Mouse (Mus musculus) heart, postnatal 0 days (tissue): ENCODE measurements around the gene Zfp541. TPM values are rescaled to one million over a fixed set of nuclear protein-coding genes. Genes with fewer than 3 reads are reported as not detected.

Experiments used
- ATAC-seq: fragments of 200-750 bp; cut with Nextera tagmentation; 2 replicates; pipeline ENCODE4 v1.8.0; 2017; ENCODE audit warnings: low read depth, moderate number of reproducible peaks, moderate library complexity; ENCODE audit not compliant: insufficient read depth
- DNase-seq: peaks from one replicate; pipeline ENCODE4 v3.0.0-alpha.2; 2016; ENCODE audit warnings: low spot score
- H3K27ac ChIP-seq: fragments of 300-500 bp; sonication (generic); 2 replicates; pipeline ENCODE4 v1.5.1; 2014; ENCODE audit warnings: low read depth, mild to moderate bottlenecking
- H3K27me3 ChIP-seq: fragments of 300-500 bp; sonication (generic); 2 replicates; pipeline ENCODE4 v1.6.1; 2014; ENCODE audit warnings: low read length, mixed read lengths; ENCODE audit not compliant: control insufficient read depth, insufficient read depth
- H3K36me3 ChIP-seq: fragments of 300-500 bp; sonication (generic); replicated peaks from 2 replicates; pipeline ENCODE4 v1.6.1; 2014; ENCODE audit warnings: low read length, mixed read lengths; ENCODE audit not compliant: control insufficient read depth, insufficient read depth
- H3K4me1 ChIP-seq: fragments of 300-500 bp; sonication (generic); 2 replicates; pipeline ENCODE4 v1.6.1; 2014; ENCODE audit warnings: antibody characterized with exemption; ENCODE audit not compliant: control insufficient read depth, insufficient read depth
- H3K4me2 ChIP-seq: fragments of 300-500 bp; sonication (generic); 2 replicates; pipeline ENCODE4 v1.6.1; 2014; ENCODE audit warnings: low read depth, mild to moderate bottlenecking, low read length, moderate library complexity
- H3K4me3 ChIP-seq: fragments of 300-500 bp; sonication (generic); 2 replicates; pipeline ENCODE4 v1.5.1; 2014; ENCODE audit warnings: low read depth, low read length
- H3K9ac ChIP-seq: fragments of 300-500 bp; sonication (generic); replicated peaks from 2 replicates; pipeline ENCODE4 v1.6.1; 2014; ENCODE audit warnings: low read depth, low read length, mixed read lengths
- H3K9me3 ChIP-seq: fragments of 300-500 bp; sonication (generic); replicated peaks from 2 replicates; pipeline ENCODE4 v1.6.1; 2016; ENCODE audit warnings: low read length; ENCODE audit not compliant: control insufficient read depth
- CTCF ChIP-seq: IDR thresholded peaks from 2 replicates; pipeline ENCODE4 v1.5.1; 2016; ENCODE audit warnings: antibody characterized with exemption, control low read depth, low read depth
- EP300 ChIP-seq: IDR thresholded peaks from 2 replicates; pipeline ENCODE4 v1.6.1; 2016; ENCODE audit warnings: antibody characterized with exemption, low read depth
- WGBS: fragments of 180-500 bp; shearing (Covaris S2); extraction: QIAGEN DNeasy Blood & Tissue Kit; methylation state at CpG from one replicate; pipeline ENCODE4 v1.1.7; 2014; 5-methylcytosine and 5-hydroxymethylcytosine counted together
- polyA plus RNA-seq: library from polyadenylated mRNA; unstranded; fragments of >200 nt; fragmentation: Nextera tagmentation; extraction: Ambion mirVana; gene quantifications from 2 replicates; pipeline ENCODE4 v1.2.1, GENCODE M21; 2015
- total RNA-seq: library from RNA; depleted of rRNA; stranded (reverse); fragments of >200 nt; gene quantifications from 2 replicates; pipeline ENCODE4 v1.2.3, GENCODE M21; 2014; ENCODE audit warnings: low replicate concordance

The Zfp541 gene
- total and polyA plus RNA-seq, 2 experiments from 2014 or later: not detected

DNA sequence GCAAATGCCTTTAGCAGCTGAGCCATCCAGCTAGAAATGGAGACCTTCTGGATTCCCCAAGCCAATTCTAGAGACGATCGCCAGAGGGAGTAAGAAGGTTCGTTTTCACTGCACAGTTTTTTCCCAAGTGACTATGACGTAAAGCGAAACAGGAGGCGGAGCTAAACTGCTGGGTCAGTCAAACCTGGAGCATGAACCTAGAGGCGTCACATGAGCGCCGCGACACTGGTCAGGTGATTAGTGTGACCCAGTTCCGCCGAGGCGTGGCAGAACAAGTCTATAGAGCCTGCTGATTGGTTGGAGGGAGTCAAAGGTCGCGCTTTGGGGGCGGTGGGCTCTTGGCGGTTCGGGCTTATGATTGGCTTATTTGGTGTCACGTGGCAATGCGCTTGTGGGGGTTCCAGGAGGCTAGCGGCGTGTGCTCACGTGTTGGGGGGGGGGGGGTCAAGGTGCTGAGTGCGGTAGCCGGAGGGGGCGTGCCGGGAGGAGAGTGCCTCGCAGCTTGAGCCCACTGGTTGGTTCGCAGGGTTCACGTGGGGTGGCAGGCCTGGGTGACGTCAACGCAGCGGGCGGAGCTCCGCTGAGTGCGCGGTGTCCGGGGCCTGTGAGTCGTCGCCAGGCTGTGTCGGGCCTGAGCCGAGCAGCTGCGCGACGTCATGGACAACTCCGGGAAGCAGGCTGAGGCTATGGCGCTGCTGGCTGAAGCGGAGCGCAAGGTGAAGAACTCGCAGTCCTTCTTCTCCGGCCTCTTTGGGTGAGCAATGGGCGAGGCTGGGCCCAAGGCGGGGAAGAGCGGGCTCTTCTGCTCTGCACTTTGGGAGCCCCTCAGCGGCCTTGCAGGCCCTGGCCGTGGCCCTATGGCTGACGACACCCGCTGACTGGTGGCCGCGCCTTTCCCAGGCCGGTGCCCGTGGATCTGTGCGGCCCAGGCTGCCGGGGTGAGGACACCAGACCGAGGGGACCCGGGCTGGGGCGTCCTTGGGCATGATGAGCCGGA is 36.7 kb downstream of the Zfp541 start, which contains the start of gene Napa:
Gene Napa (plus strand): TSS at position 438 of the 997 bp plus-strand sequence.
- 0 out of 2 replicates have a peak, but pooled peaks cover 12% of the 10 kb centered on the region for H3K36me3 ChIP-seq
- under 1% methylated on average over 65 of the region's 68 CpGs for whole genome bisulfite sequencing
- H3K9me3 ChIP-seq: no peaks in the 10 kb centered on the region
- peak; percentile 96 for ATAC-seq
- peak within 1 kb of the TSS; percentile 95 for H3K9ac ChIP-seq
- peak within 1 kb of the TSS; percentile 87 for H3K4me2 ChIP-seq
- H3K4me3 ChIP-seq: peak within 1 kb of the TSS; percentile 65
- DNase-seq: peak; percentile 100
- H3K27me3 ChIP-seq: 0 out of 2 replicates have a peak, but pooled peaks cover 3% of the 10 kb centered on the region
- H3K4me1 ChIP-seq: peaks cover 13% of the 10 kb centered on the region
- TF ChIP-seq EP300: peak; percentile 82
- TF ChIP-seq CTCF: peak; percentile 76
- H3K27ac ChIP-seq: peak within 1 kb of the TSS; percentile 85

DNA sequence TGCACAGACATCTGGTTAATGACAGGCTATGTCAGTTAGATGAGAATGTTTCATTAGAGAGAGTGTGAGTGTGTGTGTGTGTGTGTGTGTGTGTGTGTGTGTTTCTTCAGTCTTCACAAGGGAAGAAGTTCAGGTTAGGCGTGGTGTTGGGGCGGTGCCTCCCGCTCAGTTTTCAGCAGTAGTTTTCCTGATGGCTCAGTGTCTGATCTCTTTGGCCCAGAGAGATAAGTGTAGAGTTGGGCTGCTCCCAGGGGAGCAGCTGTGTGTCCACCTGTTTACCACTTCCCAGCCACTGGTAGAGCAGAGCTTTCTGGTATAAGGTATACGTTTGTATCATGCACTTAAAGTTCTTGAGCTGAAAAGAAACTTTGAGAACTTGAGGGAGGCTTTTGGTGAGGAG is 38.3 kb downstream of the Zfp541 start:
- Histone ChIP-seq H3K9me3 (no peaks in the 10 kb centered on the region), H3K36me3 (0 out of 2 replicates have a peak, but pooled peaks cover 12% of the 10 kb centered on the region), H3K27ac (no peak overlapping the region), H3K9ac (peak overlapping the region; percentile 95), H3K4me1 (peaks cover 13% of the 10 kb centered on the region), H3K4me2 (peak overlapping the region; percentile 87), H3K27me3 (0 out of 2 replicates have a peak, but pooled peaks cover 3% of the 10 kb centered on the region), H3K4me3 (no peak overlapping the region)
- TF ChIP-seq CTCF: no peak
- 71% methylated on average over 4 of the region's 4 CpGs for WGBS
- DNase-seq: no peak
- no peak for ATAC-seq

DNA sequence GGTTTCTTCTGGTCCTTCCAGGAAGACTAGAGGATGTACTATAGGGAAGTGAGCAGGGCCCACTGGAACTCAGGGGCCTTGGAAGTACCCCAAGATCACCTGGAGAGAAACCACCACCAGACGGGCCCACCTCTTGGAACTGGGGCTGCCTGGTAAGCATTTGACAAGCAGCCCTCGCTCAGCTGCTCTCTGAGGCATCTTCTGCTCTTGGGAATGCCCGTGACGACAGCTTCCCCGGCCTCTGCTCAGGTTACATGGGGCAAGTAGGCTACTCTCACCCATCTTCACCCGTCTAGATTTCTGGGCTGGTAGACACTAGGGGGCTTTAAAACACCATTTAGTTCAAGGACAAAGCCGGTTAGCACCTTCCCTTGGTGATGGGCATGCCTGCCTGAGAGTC is 39.5 kb downstream of the Zfp541 start:
- Histone ChIP-seq H3K9ac (no peak overlapping the region), H3K4me3 (no peak overlapping the region)

DNA sequence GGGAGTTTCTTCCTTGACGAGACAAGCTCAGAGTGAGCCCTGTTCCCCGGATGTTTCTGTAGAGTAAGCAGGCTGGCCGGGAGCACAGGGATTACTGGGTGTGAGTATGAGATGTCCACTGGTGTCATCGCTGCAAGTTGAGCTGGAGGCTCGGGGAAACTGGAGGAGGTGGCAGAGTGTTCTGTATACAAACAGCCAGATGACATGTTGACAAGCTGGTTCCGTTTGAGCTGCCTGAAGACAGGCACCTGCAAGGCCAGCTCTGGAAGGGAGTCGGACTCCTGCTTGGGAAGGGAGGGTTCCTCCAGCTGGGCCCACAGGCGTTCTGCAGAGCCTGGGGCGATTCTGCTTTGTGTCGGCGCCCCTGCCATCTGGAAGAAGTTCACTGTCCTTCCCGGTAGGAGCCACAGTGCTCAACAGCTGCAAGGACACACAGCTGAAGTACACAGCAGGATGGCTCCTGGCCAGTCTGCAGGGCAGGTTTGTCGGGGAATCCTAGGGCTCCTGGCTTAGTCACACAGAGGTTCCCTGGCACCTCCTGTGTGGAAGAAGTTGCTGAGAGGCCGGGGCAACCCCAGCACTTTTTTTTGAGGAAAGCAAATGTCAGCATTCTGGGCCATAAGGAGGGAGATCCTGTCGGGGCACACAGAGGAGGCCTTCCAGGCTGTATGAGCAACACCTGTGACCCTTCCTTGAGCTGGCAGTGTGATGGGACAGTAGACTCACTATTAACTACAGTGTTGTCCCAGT is 40.3 kb downstream of the Zfp541 start:
- 65% methylated on average over 15 of the region's 15 CpGs for WGBS
- no peak overlapping the region for H3K4me2 ChIP-seq
- H3K36me3 ChIP-seq: 0 out of 2 replicates have a peak, but pooled peaks cover 12% of the 10 kb centered on the region
- H3K4me3 ChIP-seq: no peak overlapping the region
- H3K27me3 ChIP-seq: no peaks in the 10 kb centered on the region
- DNase-seq (no peak), ATAC-seq (no peak)
- H3K9ac ChIP-seq: no peak overlapping the region
- H3K27ac ChIP-seq: no peak overlapping the region
- TF ChIP-seq CTCF (no peak), EP300 (no peak)
- no peaks in the 10 kb centered on the region for H3K9me3 ChIP-seq
- peaks cover 13% of the 10 kb centered on the region for H3K4me1 ChIP-seq

More for the DNA sequence above, 39.5 kb downstream of the Zfp541 start:
- Histone ChIP-seq H3K9me3 (no peaks in the 10 kb centered on the region), H3K36me3 (0 out of 2 replicates have a peak, but pooled peaks cover 12% of the 10 kb centered on the region), H3K4me1 (peaks cover 13% of the 10 kb centered on the region), H3K4me2 (no peak overlapping the region), H3K27me3 (no peaks in the 10 kb centered on the region), H3K27ac (no peak overlapping the region)
- WGBS: 62% methylated on average over 7 of the region's 7 CpGs
- ATAC-seq: no peak
- TF ChIP-seq CTCF (no peak), EP300 (no peak)
- DNase-seq: no peak

DNA sequence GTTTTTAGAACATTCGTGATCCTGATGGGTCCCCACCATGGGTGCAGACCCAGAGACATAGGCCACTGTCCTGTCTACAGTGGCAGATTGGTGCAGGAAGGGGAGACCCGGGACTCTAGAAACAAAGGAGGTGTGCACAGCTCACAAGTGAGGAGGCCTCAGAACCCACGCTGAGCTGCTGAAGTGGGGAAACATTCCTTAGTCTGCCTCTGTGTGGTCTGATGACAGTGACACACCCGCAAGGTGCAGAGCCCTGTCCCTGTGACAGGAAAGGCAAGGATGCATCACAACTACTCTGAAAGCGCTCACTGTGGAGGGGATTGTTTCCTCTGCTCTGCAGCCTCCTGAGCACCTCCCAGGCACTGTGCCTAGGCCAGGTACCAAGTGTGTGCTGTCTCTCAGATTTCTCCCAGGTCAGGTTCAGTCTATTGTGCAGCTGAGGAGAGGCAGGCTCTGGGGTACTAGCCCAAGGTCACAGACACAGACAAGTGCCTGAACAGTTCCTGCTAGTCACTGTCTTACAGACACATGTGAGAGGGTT is 41.1 kb downstream of the Zfp541 start:
- ATAC-seq (no peak), DNase-seq (no peak)
- no peak for TF ChIP-seq CTCF
- TF ChIP-seq EP300: no peak
- Histone ChIP-seq H3K4me2 (no peak overlapping the region), H3K36me3 (peaks cover 18% of the 10 kb centered on the region), H3K4me3 (no peak overlapping the region), H3K9ac (no peak overlapping the region), H3K27ac (0 out of 2 replicates have a peak overlapping the region, but pooled peaks have one; percentile 0), H3K9me3 (no peaks in the 10 kb centered on the region), H3K4me1 (peaks cover 13% of the 10 kb centered on the region), H3K27me3 (no peaks in the 10 kb centered on the region)
- WGBS: 69% methylated on average over 5 of the region's 5 CpGs
